Mouse (Mus musculus) CD8-positive naive resting alpha-beta T cell, adult 2 months (primary cell): Measurements from ENCODE around the gene Necab3.

Experiments used
- DNase-seq, 2 experiments: peaks; one replicate each; pipeline ENCODE4 v3.0.0; 2022; ENCODE audit warnings: low read depth in 2 of 2, low spot score in 2 of 2

The Necab3 gene

DNA sequence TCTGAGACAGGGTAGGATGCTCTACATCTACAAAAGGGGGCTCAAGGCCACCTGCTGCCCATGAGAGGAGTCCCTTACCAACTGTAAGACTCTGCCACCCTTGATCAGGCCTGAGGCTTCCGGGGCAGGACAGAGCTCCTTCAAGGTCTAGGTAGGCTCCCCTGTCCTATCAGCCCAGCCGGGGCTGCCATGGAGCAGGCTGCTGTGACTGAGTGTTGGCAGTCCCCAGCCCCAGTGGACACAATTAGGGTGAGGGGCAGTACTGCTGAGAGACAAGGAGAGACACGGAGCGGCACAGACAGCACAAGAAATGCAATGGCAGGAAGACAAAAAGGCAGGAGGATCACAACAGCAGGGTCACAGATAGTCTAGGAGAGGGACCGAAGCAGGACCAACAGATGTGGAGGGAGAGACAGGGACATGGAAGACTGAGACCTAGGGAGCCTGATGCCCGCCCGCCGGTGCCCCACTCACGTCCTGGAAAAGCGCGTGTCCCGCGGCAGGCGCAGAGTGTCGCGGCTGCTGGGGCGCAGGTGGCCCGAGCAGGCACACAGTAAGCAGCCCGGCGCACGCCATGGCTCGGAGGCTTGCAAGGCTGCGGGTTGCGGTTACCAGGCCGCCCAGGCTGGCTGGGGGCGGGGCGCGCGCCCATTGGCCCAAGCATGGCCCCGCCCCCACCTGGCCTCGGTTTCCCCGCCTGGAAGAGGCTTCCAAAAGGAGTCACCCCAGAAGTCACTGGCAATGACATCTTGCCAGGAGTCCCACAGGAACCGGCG lies at the start of gene Necab3:
Gene Necab3, minus strand, starts transcription at position 627 of the 776 bp plus-strand sequence.
- peak in 1 of 2 experiments; percentile 20 for DNase-seq

DNA sequence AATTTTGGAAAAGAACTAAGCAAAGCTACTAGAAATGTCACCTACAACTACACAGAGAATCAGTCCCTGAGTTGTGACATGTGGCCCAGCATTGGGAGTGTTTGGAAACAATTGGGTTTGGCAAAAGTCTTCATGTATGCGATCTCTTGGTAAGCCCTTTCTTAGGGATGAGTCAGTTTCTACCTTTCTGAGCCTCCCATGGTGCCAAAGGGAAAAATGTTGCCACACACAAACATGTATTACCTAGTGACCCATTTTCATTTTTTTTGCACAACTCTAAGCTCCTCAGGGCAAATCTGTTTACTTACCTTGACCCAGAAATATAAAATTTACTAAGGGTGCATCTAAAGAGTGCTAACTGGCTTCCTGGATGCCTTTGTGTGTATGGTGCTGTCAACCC lies 48.3 kb upstream of the Necab3 start:
- DNase-seq: no peak

DNA sequence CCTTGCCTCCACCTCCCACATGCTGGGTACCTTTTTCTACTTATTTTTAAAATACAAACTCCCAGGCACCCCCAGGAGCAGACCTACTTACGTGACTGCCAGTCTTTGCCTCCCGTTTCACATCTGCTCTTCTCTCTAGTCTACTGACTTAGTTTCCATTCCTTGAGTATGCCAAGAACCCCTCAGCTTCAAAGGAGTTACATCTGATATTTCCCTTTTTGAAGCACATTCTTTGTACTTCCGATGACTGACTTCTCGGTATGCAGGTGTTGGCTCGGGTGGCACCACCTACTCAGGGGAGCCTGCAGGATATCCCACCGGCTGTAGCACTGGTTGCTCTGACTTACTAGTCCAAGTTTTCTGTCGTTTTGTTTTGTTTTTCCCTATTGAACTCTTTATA lies 45.5 kb upstream of the Necab3 start:
- DNase-seq: peak in 1 of 2 experiments; percentile 19

DNA sequence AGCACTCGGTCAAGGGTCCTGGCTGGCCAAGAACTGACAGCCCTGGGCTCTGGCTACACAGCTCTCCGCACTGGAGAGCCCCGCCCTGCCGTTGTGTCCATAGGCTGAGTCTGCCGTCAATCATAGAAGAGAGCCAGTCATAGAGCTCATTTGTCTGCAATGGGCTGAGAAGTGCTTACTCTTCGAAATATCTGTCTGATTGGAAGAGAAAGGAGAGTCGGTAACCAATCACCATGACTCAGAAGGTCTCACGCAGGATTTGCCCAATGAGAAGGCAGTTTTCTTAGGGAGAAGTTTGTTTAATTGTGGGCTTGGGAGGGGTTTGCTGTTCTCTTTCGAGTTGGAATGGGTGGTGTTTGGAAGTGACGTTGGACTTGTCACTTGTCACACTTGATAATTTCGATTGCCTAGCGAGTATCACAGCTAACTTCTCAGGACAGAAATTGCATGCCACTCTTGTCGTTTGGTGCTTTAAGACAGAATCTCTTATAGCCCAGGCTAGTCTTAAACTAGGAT lies 45.0 kb upstream of the Necab3 start, which contains the start of gene Pxmp4:
Gene Pxmp4, minus strand, starts transcription at position 71 of the 516 bp plus-strand sequence.
- DNase-seq: peak; percentile 94 to 98

DNA sequence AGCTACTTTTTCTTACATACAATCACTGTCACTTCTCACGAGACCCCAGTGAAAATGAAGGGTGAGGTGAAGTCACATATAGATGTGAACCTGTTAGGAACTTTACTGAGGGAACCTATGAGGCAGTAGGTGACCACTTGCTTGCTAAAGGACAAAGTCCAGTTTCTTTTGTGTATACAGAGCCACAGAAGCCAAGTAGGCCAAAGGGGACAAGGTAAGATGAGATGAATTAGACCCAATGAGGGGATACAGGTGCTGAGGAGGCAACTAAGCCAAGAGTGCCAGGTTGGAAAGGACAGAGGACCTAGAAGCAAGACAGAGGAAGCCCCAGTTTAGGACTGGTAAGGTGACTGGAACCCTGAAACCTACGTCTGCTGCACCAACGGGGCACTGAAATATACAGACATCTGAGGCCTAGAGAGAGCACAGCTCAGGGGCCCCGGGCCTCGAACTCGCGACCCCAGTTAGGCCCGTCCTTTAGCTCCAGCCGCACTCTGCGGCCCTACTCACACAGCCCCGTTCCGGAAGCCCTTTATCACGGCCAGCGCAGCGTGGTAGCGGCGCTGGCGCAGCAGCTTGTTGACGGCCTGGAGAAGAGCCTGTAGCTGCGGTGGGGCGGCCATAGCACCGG lies 44.4 kb upstream of the Necab3 start:
- DNase-seq: no peak

DNA sequence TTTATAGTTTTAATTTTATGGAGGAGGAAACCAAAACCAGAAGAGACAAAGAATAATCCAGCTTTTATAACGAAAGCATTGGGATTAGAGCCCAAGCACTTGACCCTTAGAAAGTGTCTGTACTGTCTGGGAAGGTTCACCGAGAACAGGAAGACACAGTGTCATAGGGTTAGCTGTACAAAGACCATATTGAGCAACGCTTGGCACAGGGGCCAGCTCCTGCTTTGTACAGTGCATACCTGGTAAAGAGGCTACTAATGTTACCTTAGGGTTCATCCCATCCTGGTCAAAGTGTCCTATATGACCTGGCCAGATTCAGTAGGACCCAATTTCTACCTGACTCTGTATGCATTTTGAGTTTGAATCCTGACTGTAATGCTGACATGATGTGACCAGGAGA lies 42.6 kb upstream of the Necab3 start:
- no peak for DNase-seq

DNA sequence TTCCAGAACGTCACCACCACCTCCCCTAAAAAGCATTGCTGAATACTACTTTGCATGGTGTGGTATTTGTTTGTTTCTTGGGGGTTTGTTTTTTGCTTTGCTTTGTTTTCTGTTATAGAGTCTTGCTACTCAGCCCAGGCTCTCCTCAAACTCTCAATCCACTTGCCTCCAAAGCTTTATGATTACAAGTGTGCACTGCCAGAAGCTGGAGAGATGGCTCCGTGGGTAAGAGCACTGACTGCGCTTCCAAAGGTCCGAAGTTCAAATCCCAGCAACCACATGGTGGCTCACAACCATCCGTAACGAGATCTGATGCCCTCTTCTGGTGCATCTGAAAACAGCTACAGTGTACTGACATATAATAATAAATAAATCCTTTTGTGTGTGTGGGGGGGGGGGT lies 41.9 kb upstream of the Necab3 start:
- DNase-seq: no peak

DNA sequence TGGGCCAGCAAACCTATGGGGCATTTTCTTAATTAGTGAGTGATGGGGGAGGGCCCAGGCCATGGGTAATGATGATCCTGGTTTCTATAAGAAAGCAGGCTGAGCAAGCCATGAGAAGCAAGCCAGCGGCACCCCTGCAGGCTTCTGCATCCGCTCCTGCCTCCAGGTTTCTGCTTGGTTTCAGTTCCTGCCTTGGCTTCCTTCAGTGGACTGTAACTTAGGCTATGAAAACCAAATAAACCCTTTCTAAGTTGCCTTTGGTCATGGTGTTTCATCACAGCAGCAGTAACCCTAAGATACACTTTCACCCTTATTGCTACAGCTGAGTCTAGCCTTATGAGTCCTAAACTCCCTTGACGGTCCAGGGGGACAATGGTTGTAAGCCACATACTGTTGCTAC lies 38.7 kb upstream of the Necab3 start:
- DNase-seq: no peak

DNA sequence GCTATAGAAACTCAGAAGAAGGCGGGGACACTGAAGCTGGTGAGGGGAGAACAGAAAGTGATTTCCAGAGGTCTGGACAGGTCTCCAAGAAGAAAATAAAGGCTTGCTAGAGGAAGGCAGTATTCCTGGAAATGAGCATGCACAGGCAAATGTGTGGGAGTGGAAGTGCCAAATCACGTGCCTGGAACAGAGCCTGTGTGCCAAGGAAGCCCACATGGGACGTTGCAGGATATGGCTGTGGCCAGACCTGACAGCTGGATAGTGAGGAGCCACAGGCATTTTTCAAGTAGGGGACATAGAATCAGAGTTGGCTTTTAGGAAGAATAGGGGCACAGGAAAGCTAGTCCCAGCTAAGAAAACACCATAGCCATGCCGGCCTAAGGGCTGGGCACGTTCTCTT lies 37.1 kb upstream of the Necab3 start:
- no peak for DNase-seq

DNA sequence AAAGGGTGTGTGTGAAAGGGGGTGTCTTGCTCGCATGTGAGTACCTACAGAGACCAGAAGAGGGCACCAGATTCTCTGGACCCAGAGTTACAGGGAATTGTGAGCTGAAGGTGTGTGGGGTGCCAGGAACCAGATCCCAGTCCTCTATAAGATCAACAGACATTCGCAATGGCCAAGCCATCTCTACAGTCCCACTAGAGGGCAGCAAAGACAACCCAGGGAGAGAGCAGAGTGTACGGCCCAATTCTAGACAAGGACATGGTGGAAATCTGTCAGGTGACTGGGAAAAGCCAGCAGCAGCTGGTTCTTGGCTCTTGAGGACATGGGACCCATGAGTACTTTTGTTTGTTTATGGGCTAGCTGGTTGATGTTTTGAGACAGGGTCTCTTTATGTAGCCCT lies 34.3 kb upstream of the Necab3 start:
- peak; percentile 26 to 40 for DNase-seq

DNA sequence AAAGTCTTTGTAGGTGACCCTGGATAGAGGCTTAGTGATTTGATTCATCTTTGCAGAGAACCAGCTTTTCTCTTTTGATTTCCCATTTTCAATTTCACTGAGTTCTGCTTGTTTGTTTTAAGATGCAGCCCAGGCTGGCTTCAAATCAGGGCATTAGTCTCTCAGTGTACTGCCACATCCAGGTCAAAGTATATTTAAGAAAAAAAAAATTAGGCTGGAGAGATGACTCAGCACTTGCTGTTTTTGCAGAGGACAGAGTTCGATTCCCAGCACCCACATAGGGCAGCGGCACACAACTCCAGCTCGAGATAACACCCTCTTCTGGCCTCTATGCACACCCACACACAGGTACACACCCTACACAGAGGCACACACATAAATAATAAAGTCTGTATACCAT lies 32.5 kb upstream of the Necab3 start:
- DNase-seq: no peak

DNA sequence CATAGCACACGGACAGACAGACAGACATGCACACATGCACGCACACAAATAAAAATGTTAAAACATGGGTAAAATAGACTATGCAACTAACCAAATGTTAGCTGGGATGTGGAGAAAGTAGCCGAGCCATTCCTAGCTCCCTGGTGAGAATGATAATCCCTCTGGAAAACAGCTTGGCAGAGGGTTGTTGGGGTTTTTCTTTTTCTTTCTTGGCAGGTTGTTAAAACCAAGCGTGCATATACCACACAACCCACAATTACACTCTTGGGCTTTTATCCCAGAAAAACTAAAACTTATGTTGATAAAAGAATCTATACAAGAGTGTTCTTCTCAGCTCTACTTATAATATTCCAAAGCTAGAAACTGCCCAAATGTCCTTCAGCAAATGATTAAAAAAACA lies 30.4 kb upstream of the Necab3 start:
- no peak for DNase-seq

DNA sequence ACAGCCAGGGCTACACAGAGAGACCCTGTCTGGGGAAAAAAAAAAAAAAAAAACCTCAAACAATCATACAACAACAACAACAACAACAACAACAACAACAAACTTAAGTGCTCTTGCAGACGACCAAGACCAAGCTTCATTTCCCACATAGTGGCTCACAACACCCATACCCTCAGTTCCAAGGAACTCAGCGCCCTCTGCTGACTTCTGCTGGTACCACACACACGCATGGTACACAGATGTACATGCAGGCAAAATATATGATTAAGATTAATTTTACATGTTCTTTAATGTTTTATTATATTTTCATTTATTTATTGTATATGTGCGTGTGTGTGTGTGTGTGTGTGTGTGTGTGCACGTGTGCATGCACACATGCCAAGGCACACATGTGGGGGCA lies 27.7 kb upstream of the Necab3 start:
- peak in 1 of 2 experiments; percentile 28 for DNase-seq

DNA sequence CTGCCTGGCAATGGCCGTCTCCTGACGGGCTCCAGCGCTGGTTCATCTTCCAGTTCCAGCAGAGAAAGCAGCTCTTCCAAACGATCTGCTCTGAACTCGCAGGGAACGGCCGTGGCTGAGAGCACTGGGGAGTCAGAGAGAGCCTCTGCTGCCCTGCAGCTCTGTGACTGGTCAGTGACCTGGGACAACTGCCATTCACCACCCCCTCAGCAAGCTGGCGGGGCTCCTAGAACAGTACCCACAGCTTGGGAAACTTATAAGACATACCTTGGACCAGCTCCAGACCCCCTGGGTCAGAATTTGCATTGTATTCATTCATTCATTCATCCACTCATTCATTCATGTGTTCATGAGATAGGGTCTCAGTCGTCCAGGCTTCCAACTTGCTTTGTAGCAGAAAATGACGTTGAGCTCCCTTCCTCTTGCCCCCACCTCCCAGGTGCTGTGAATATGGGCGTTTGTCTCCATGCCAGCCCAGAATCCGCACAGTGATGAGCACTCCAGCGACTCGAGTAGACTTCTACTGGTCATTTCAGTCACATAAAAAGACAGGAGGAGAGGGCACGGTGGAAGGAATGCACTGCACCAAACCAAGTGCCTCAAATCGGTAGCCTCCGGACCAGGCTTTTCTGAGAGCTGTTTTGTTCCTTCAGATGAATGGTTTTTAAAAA lies 26.4 kb upstream of the Necab3 start:
- no peak for DNase-seq

DNA sequence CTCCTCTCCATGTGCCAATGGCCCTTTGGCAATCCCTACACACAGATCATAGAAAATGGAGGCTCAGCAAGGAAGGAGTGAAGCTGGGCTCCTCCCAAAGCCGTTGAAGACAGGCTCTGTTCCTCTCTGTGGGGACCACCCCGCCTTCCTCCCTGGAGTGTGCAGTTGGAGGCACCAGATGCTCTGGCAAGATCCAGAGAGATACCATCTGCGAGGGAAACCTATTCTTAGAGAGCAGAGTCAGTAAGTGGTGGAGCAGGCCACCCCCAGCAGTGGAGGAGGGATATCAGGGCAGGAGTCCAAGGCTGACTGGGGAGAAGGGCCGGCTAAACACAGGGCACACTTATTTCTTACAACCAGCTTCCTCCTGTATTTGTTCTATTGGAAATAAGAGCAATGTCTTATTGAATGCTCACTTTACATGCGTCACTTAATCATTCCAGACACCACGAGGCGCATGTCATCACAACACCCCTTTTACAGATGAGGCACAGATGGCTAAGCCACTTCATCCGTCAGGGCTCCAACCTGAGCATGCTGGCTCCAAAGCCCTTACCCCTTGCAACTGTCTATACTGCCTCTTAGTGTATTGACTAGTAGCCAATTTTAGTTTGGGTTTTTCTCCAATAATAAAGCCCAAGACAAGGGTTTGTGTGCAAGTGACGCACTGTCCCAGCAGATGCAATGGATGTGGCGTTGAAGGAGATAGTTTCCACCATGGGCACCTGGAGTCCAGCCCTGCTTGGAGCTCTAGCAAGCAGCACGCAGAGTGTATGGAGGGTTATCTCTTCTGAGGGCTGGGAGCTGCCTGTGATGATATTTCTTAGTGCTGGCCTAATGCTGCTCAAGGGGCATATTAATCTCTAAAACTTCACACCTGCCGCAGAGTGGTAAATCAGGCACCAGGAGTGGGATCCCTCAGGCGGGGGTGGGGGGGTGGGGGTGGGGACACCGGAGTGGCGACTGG lies 25.5 kb upstream of the Necab3 start:
- no peak for DNase-seq

DNA sequence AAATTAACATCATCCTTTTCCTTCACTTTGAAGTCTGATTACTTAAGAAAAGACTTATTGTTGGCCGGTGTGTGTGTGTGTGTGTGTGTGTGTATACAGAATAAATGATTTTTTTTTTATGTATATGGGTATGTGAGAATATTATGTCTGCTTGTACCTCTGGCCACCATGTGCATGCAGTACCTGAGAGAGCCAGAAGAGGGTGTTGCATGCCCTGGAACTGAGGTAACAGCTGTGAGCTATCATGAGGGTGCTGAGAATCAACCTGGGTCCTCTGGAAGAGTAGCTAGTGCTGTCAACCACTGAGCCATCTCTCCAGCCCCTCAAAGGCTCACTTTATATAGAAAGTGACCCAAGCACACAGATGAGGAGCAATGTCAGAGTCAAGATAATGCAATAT lies 22.7 kb upstream of the Necab3 start:
- no peak for DNase-seq

DNA sequence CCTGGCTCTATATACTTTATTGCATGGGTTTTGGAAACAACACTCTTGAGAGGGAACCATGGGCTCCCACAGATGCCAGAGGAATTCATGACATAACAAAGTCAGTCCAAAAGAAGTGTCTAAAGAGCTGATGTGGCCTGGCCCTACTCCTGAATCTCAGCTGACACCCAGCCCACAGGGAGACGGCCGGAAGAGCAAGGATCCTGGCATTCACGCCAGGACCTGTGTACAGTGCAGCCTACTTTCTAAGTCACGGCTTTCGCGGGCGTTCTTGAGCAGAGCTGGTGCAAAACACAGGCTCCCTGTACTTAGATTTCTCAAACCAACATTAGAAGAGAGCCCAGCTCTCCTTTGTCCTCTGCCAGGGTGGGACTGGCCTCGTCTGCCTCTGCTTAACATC lies 21.9 kb upstream of the Necab3 start:
- no peak for DNase-seq

DNA sequence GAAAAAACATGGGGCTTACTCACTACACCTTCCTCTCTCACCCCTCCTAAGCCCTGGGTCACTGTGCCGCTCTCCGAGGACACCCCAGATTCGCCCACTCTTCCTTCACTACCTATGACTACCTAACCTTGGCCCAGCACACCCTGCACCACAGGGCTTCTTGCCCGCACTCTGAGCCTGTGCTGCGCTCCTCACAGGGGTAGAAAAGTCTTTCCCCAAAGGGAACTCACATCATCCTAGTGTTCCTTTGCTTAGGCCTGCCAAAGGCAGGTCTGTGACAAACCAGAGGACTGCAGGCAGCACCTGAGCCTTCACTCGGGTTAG lies 19.0 kb upstream of the Necab3 start:
- DNase-seq: no peak

DNA sequence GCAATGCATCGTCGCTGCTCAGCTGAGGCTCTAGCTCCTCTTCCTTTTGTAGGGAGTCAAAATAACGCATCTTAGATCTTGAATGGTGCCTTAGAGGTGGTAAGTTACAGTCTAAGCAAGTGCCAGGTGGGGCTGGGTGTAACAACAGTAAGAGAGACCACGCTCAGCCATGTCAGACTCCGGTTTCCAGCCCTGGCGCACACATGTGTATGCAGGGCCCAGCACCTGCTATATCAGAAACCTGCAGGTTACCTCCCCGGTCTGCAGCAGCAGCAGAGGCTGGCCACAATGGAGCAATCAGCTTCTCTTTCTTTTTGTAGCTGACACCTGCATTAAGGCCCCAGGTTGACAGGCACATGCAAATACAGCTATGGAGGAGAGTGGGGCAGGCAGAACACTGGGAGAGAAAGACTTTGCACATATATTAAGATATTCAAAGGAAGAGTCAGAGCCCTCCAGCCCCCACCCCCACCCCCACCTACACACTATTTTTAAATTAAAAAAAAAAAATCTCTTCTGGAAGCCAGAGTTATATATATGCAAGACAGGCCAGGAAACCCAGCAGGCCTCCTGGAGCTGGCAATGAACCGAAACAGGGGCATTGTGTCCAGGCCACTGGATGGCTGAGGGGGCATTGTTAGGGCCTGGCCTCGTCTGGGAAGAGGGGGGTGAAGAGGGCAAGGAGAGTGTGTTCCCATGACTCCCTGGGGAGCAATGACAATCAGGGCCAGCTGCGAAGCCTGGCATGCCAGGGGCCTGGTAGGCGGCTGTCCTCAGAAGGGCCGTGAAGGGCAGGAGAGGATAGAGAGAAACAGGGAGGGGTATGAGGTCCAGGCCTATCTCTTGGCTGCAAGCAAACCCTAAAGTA lies 18.4 kb upstream of the Necab3 start:
- no peak for DNase-seq

DNA sequence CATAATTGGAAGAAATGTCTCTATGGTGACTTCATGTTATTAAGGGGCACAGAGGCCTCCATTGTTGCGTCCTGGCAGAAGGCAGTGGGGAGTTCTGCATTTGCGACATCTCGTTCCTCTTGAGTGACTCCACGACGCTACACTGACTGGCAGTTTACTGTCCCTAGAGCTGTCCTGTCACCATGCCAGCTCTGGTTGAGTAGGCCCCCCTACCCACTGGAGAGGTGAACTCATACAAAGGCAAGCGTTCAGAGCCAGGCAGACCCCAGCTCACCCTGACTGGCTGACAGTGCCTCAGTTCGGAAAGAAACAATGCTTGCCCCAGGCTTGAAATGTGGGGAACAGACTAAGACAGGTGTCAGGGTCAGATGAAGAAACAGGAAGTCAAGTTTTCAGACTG lies 15.6 kb upstream of the Necab3 start:
- no peak for DNase-seq
